Mouse (Mus musculus) MEL (cell line): ENCODE results near the gene Lhfpl2.

Experiments
- CHD2 ChIP-seq: IDR thresholded peaks from 2 replicates; pipeline ENCODE4 v1.6.1; 2011; ENCODE audit warnings: low read length, improper control_type of control experiment
- EP300 ChIP-seq, 2 experiments: IDR thresholded peaks; 2 replicates each; pipeline ENCODE4 v1.6.1; 2011; ENCODE audit warnings: improper control_type of control experiment in 2 of 2, low read length in 2 of 2, low read depth in 1 of 2, mild to moderate bottlenecking in 1 of 2
- JUND ChIP-seq: IDR thresholded peaks from 2 replicates; pipeline ENCODE4 v1.6.1; 2011; ENCODE audit warnings: low read depth, mild to moderate bottlenecking, improper control_type of control experiment, low read length
- MEF2A ChIP-seq: IDR thresholded peaks from 2 replicates; pipeline ENCODE4 v1.6.1; 2014; ENCODE audit warnings: low read depth, mild to moderate bottlenecking, inconsistent platforms, low read length, improper control_type of control experiment; ENCODE audit not compliant: poor library complexity, insufficient replicate concordance, severe bottlenecking; ENCODE audit errors: extremely low read depth
- POLR2AphosphoS2 ChIP-seq: IDR thresholded peaks from 2 replicates; pipeline ENCODE4 v1.6.1; 2011; ENCODE audit warnings: low read length, improper control_type of control experiment
- SMC3 ChIP-seq: IDR thresholded peaks from 2 replicates; pipeline ENCODE4 v1.6.1; 2011; ENCODE audit warnings: low read depth, low read length, improper control_type of control experiment
- TBP ChIP-seq: IDR thresholded peaks from 2 replicates; pipeline ENCODE4 v1.8.0; 2011; ENCODE audit warnings: low read depth, low read length, improper control_type of control experiment

DNA sequence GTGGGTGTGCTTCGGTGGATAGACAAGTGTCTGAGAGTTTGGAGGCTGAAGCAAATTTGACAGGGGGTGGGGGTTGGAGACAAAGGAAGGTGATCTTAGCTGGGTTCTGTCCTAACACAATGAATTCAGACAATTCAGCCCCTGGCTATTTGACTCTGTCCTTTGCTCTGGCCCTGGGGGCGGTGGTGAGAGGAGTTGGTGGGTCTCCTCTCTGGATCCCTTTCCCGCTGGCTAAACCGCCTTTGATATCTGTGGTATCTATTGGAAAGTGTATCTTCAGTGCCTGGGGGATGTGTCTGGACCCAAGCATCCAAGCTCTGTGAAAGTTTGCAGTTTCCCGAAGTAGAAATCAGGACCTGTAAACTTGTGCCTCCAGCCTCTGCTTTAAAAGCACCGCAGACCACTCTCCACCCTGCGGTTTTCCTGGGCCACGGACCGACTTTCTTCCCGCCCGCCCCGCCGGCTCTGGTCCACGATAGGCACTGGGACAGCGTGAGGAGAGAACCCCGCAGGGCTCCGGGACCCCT, 497 bp upstream of the Lhfpl2 start:
- TF ChIP-seq JUND (no peak), POLR2AphosphoS2 (no peak), EP300 (IDR thresholded peaks at IDR 0.05; ENCODE audit: low read depth in 1 of 2, low read length in 2 of 2) (no peak), SMC3 (no peak), CHD2 (no peak), TBP (no peak), MEF2A (no peak)
